17 mouse cellular contexts compared by ENCODE assay signal in genomic region chr7:78909026-78909425, GRCm38 (mm10).
"Had no signal": no experiment of that assay in that cellular context is flagged by ENCODE, and none has a peak within 500 bp of the region (broad histone marks: within the 10 kb centered on the region; RNA-seq: fewer than 3 reads in every experiment).

No protein-coding gene starts in this region.

- H3K4me2 ChIP-seq: liver, embryonic 13.5 days; liver, embryonic 15.5 days; lung, embryonic 14.5 days; midbrain, embryonic 11.5 days had no signal

- H3K9me3 ChIP-seq: liver, embryonic 13.5 days; liver, embryonic 15.5 days had no signal

- H3K27ac ChIP-seq: liver, embryonic 13.5 days; liver, embryonic 15.5 days had no signal

- H3K9ac ChIP-seq: liver, embryonic 13.5 days; liver, embryonic 15.5 days; lung, embryonic 14.5 days had no signal

- H3K27me3 ChIP-seq: liver, embryonic 13.5 days; liver, embryonic 15.5 days had no signal

- H3K4me3 ChIP-seq: liver, embryonic 13.5 days; liver, embryonic 15.5 days had no signal

- DNase-seq: liver, embryonic 13.5 days; lung, adult 18-20 months; lung, embryonic 14.5 days; lung, postnatal 10 days; lung, postnatal 4 days; midbrain, embryonic 14.5 days; retina, postnatal 1 day; right cerebral cortex, adult 18-20 months; right cerebral cortex, postnatal 25 days; right cerebral cortex, postnatal 4 days; spleen, adult 18-20 months; thymus, adult 18-20 months; thymus, postnatal 14 days; thymus, postnatal 36 days had no signal

- ATAC-seq: midbrain, embryonic 16.5 days had no signal
